ENCODE assay signal across 27 mouse cellular contexts in the genomic region with DNA sequence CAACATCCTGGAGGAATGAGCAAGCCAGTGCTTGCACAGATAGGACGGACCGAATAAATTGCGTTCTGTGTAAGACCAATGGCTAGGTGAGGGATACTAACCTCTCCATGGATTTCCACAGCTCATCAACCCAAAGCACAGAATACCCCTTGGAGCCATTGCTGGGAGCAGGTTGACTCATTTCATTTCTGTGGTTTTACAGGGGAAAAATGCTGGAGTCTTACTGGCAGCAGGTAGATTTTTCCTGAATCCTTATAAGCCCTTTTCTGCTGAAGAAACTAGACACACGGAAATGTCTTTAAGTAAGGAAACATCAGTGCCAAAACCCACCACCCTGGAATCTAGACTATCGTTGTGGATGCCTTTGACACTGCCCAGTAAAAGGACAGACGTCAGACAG.
"Had no signal": no experiment of that assay in that cellular context is flagged by ENCODE, and none has a peak within 500 bp of the region (broad histone marks: within the 10 kb centered on the region; RNA-seq: fewer than 3 reads in every experiment).

No protein-coding gene starts in this region.

- H3K4me3 ChIP-seq: gastrocnemius, adult 2 months; heart, adult 2 months; heart, embryonic 13.5 days; heart, embryonic 15.5 days; hindbrain, embryonic 10.5 days; hindbrain, embryonic 12.5 days; intestine, embryonic 15.5 days; limb, embryonic 13.5 days; limb, embryonic 15.5 days; liver, embryonic 12.5 days had no signal

- DNase-seq: gastrocnemius, adult 2 months; gastrocnemius, postnatal 10 days; gastrocnemius, postnatal 25 days; heart, adult 2 months; heart, postnatal 14 days; heart, postnatal 36 days; kidney, adult 18-20 months; kidney, adult 8-10 months; kidney, postnatal 14 days; kidney, postnatal 36 days; layer of hippocampus, adult 9-11 months; layer of hippocampus, postnatal 36 days; left cerebral cortex, postnatal 4 days had no signal

- H3K27ac ChIP-seq: gastrocnemius, adult 2 months; heart, adult 2 months; heart, embryonic 13.5 days; heart, embryonic 15.5 days; hindbrain, embryonic 10.5 days; hindbrain, embryonic 12.5 days; hindbrain, embryonic 14.5 days; intestine, embryonic 15.5 days; kidney, postnatal 0 days; limb, embryonic 13.5 days; liver, embryonic 12.5 days; liver, embryonic 14.5 days had no signal

- ATAC-seq: hindbrain, embryonic 16.5 days; inflammation-experienced regulatory T-cells, adult 6 months; intestine, embryonic 15.5 days; intestine, postnatal 0 days; liver, embryonic 12.5 days had no signal
